Mouse (Mus musculus): ENCODE results near the gene 1110008P14Rik. TPM values are rescaled to one million over a fixed set of nuclear protein-coding genes. Genes with fewer than 3 reads are reported as not detected.

Gene 1110008P14Rik
- polyA plus RNA-seq, 1 experiment from 2014 or later = 44.4 TPM

GRCm38 (mm10) chr2:32423481-32424331, 42.0 kb upstream of the 1110008P14Rik start:
- Histone ChIP-seq H3K4me2 (ENCODE audit: low read depth, severe bottlenecking) (peak overlapping the region; percentile 56), H3K27me3 (ENCODE audit: control insufficient read depth, insufficient read depth, low read length) (no peaks in the 10 kb centered on the region), H3K9me3 (ENCODE audit: control insufficient read depth, low read length) (no peaks in the 10 kb centered on the region), H3K4me1 (ENCODE audit: control insufficient read depth, insufficient read depth, low read length) (peaks cover 26% of the 10 kb centered on the region), H3K9ac (ENCODE audit: low read length) (no peak overlapping the region), H3K4me3 (ENCODE audit: low read depth, low read length) (peak overlapping the region; percentile 29), H3K27ac (replicated peaks; ENCODE audit: low read depth, low read length) (peak overlapping the region; percentile 72), H3K36me3 (ENCODE audit: control insufficient read depth, insufficient read depth, low read length) (peaks cover 3% of the 10 kb centered on the region; the same call in 1 of the 2 replicates)
- DNase-seq (ENCODE audit: low spot score) (peak; percentile 80), ATAC-seq (ENCODE audit: insufficient number of reproducible peaks, low FRiP score, low TSS enrichment, low read depth) (peak; percentile 85)
- 3% methylated on average over 14 of the region's 14 CpGs for WGBS

DNA sequence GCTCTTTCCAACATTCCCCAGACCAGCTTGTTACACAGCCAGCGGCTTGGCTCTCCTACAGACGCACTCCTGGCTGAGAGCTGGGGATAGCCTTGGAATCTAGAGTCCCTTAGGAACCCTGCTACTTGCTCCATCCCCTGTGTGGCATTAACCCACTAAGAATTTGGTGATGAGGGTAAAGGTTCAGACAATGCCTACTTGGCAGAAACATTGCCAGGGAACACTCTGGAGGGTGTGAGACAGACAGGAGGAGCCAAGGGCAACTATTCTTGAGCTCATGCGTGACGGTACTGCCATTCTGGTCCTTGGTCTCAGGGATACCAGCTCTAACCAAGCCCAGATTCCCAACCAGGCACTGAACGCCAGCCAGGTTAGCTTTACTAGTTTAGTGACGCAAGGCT, 40.1 kb upstream of the 1110008P14Rik start:
- Histone ChIP-seq H3K4me2 (ENCODE audit: low read depth, severe bottlenecking) (no peak overlapping the region), H3K4me3 (ENCODE audit: low read depth, low read length) (no peak overlapping the region), H3K9me3 (ENCODE audit: control insufficient read depth, low read length) (no peaks in the 10 kb centered on the region), H3K27me3 (ENCODE audit: control insufficient read depth, insufficient read depth, low read length) (no peaks in the 10 kb centered on the region), H3K36me3 (ENCODE audit: control insufficient read depth, insufficient read depth, low read length) (peaks cover 8% of the 10 kb centered on the region; the same call in 1 of the 2 replicates), H3K27ac (replicated peaks; ENCODE audit: low read depth, low read length) (no peak overlapping the region), H3K9ac (ENCODE audit: low read length) (no peak overlapping the region), H3K4me1 (ENCODE audit: control insufficient read depth, insufficient read depth, low read length) (peaks cover 20% of the 10 kb centered on the region)
- ATAC-seq (ENCODE audit: insufficient number of reproducible peaks, low FRiP score, low TSS enrichment, low read depth) = no peak
- WGBS = 92% methylated on average over 6 of the region's 6 CpGs
- no peak for DNase-seq (ENCODE audit: low spot score)

- ATAC-seq (ENCODE audit: insufficient number of reproducible peaks, low FRiP score, low TSS enrichment, low read depth) (no peak), DNase-seq (ENCODE audit: low spot score) (no peak)
Measured at GRCm38 (mm10) chr2:32420647-32421046, 38.9 kb upstream of the 1110008P14Rik start.

DNA sequence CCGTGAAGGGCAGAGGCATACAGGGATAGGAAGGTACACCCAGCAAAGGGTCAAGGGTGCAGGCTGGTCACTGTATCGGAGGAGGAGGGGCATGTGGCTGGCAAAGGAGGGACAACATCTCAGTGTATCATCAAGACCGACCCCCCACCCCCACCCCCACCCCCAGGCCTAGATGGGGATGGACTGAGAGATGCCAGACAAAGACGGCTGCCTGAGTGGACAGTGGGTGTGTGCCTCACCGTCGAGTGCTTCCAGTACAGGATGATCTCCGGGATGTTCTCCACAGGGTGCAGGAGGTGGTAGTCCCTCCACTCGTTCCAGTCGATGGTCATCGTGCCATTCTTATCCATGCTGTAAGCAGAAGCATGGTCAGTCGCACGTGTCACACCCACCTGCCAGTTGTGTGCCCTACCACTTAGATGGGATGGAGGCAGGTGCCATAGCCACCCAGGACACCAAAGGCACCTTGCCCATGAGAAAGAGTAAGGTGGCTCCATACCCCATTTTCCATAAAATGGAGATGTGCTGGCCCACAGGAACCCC, 38.4 kb upstream of the 1110008P14Rik start:
- no peaks in the 10 kb centered on the region for H3K9me3 ChIP-seq (ENCODE audit: control insufficient read depth, low read length)
- H3K4me3 ChIP-seq (ENCODE audit: low read depth, low read length) = no peak overlapping the region
- no peak for ATAC-seq (ENCODE audit: insufficient number of reproducible peaks, low FRiP score, low TSS enrichment, low read depth)
- 85% methylated on average over 12 of the region's 12 CpGs for WGBS
- no peak overlapping the region for H3K4me2 ChIP-seq (ENCODE audit: low read depth, severe bottlenecking)
- no peak overlapping the region for H3K9ac ChIP-seq (ENCODE audit: low read length)
- H3K27me3 ChIP-seq (ENCODE audit: control insufficient read depth, insufficient read depth, low read length) = no peaks in the 10 kb centered on the region
- no peak for DNase-seq (ENCODE audit: low spot score)
- no peak overlapping the region for H3K27ac ChIP-seq (replicated peaks; ENCODE audit: low read depth, low read length)
- peaks cover 24% of the 10 kb centered on the region; the same call in 1 of the 2 replicates for H3K36me3 ChIP-seq (ENCODE audit: control insufficient read depth, insufficient read depth, low read length)
- peaks cover 20% of the 10 kb centered on the region for H3K4me1 ChIP-seq (ENCODE audit: control insufficient read depth, insufficient read depth, low read length)

More at GRCm38 (mm10) chr2:32420647-32421046, 38.9 kb upstream of the 1110008P14Rik start:
- WGBS = 87% methylated on average over 6 of the region's 6 CpGs
- Histone ChIP-seq H3K27ac (replicated peaks; ENCODE audit: low read depth, low read length) (no peak overlapping the region), H3K36me3 (ENCODE audit: control insufficient read depth, insufficient read depth, low read length) (peaks cover 19% of the 10 kb centered on the region; the same call in 1 of the 2 replicates), H3K4me3 (ENCODE audit: low read depth, low read length) (no peak overlapping the region), H3K9ac (ENCODE audit: low read length) (no peak overlapping the region), H3K27me3 (ENCODE audit: control insufficient read depth, insufficient read depth, low read length) (no peaks in the 10 kb centered on the region), H3K9me3 (ENCODE audit: control insufficient read depth, low read length) (no peaks in the 10 kb centered on the region), H3K4me2 (ENCODE audit: low read depth, severe bottlenecking) (no peak overlapping the region), H3K4me1 (ENCODE audit: control insufficient read depth, insufficient read depth, low read length) (peaks cover 20% of the 10 kb centered on the region)

DNA sequence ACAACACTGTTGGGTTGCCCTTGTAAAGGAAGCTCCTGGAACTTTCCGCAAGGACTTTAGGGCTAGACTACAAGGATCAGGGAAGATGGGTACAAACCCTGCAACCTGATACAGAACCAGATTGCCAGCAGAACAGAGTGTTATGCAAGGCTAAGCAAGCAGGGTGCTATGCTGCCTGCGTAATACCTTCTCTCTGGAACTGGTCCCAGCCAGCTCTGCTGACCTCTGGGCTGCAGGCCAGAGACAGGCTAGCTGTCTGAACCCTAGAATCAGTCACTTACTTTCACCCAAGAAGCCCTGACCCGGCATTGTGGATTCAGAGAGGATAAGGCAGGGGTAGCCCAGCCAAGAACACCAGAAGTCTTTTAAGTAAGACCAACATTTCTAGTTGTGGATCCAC, 37.6 kb upstream of the 1110008P14Rik start:
- Histone ChIP-seq H3K4me1 (ENCODE audit: control insufficient read depth, insufficient read depth, low read length) (peaks cover 15% of the 10 kb centered on the region), H3K4me3 (ENCODE audit: low read depth, low read length) (no peak overlapping the region), H3K36me3 (ENCODE audit: control insufficient read depth, insufficient read depth, low read length) (peaks cover 25% of the 10 kb centered on the region; the same call in 1 of the 2 replicates), H3K9me3 (ENCODE audit: control insufficient read depth, low read length) (no peaks in the 10 kb centered on the region), H3K9ac (ENCODE audit: low read length) (no peak overlapping the region), H3K27ac (replicated peaks; ENCODE audit: low read depth, low read length) (no peak overlapping the region), H3K4me2 (ENCODE audit: low read depth, severe bottlenecking) (no peak overlapping the region), H3K27me3 (ENCODE audit: control insufficient read depth, insufficient read depth, low read length) (no peaks in the 10 kb centered on the region)
- DNase-seq (ENCODE audit: low spot score) = no peak
- 92% methylated on average over 3 of the region's 3 CpGs for WGBS
- no peak for ATAC-seq (ENCODE audit: insufficient number of reproducible peaks, low FRiP score, low TSS enrichment, low read depth)

- ATAC-seq (ENCODE audit: insufficient number of reproducible peaks, low FRiP score, low TSS enrichment, low read depth) (no peak), DNase-seq (ENCODE audit: low spot score) (no peak)
- no peaks in the 10 kb centered on the region for H3K9me3 ChIP-seq (ENCODE audit: control insufficient read depth, low read length)
- H3K27ac ChIP-seq (replicated peaks; ENCODE audit: low read depth, low read length) = no peak overlapping the region
- no peaks in the 10 kb centered on the region for H3K27me3 ChIP-seq (ENCODE audit: control insufficient read depth, insufficient read depth, low read length)
- peaks cover 9% of the 10 kb centered on the region for H3K4me1 ChIP-seq (ENCODE audit: control insufficient read depth, insufficient read depth, low read length)
- H3K36me3 ChIP-seq (ENCODE audit: control insufficient read depth, insufficient read depth, low read length) = peaks cover 25% of the 10 kb centered on the region; the same call in 1 of the 2 replicates
- 80% methylated on average over 12 of the region's 12 CpGs for WGBS
- H3K4me3 ChIP-seq (ENCODE audit: low read depth, low read length) = no peak overlapping the region
- H3K4me2 ChIP-seq (ENCODE audit: low read depth, severe bottlenecking) = no peak overlapping the region
- H3K9ac ChIP-seq (ENCODE audit: low read length) = no peak overlapping the region
Measured at GRCm38 (mm10) chr2:32418430-32419151, 36.9 kb upstream of the 1110008P14Rik start.

GRCm38 (mm10) chr2:32417486-32417885, 35.7 kb upstream of the 1110008P14Rik start:
- no peaks in the 10 kb centered on the region for H3K9me3 ChIP-seq (ENCODE audit: control insufficient read depth, low read length)
- peaks cover 25% of the 10 kb centered on the region; the same call in 1 of the 2 replicates for H3K36me3 ChIP-seq (ENCODE audit: control insufficient read depth, insufficient read depth, low read length)
- 89% methylated on average over 8 of the region's 8 CpGs for WGBS
- H3K9ac ChIP-seq (ENCODE audit: low read length) = no peak overlapping the region
- DNase-seq (ENCODE audit: low spot score) (no peak), ATAC-seq (ENCODE audit: insufficient number of reproducible peaks, low FRiP score, low TSS enrichment, low read depth) (no peak)
- no peaks in the 10 kb centered on the region for H3K27me3 ChIP-seq (ENCODE audit: control insufficient read depth, insufficient read depth, low read length)
- H3K4me2 ChIP-seq (ENCODE audit: low read depth, severe bottlenecking) = no peak overlapping the region
- no peak overlapping the region for H3K27ac ChIP-seq (replicated peaks; ENCODE audit: low read depth, low read length)
- H3K4me3 ChIP-seq (ENCODE audit: low read depth, low read length) = no peak overlapping the region
- no peaks in the 10 kb centered on the region for H3K4me1 ChIP-seq (ENCODE audit: control insufficient read depth, insufficient read depth, low read length)

DNA sequence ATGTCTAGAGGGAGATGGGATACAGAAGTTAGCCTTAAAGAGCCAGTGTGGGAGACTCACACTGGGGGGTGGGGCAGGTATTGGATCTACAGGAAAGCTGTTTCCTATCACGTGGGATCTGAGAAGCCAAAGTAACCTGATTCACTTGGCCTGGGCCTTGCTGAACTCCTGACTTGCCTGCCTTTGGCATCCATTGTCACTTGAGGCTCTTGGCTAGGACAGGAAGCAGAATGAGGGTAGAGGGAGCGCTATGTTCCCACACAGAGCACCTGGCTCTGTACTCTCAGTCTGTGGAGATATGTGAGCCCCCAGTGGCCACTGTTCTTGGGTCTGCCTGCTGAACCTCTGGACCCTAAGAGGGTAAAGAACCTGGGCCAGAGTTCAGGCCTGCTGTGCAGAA, 34.8 kb upstream of the 1110008P14Rik start:
- H3K4me2 ChIP-seq (ENCODE audit: low read depth, severe bottlenecking) = no peak overlapping the region
- no peak for DNase-seq (ENCODE audit: low spot score)
- H3K4me1 ChIP-seq (ENCODE audit: control insufficient read depth, insufficient read depth, low read length) = no peaks in the 10 kb centered on the region
- H3K36me3 ChIP-seq (ENCODE audit: control insufficient read depth, insufficient read depth, low read length) = peaks cover 25% of the 10 kb centered on the region; the same call in 1 of the 2 replicates
- H3K9me3 ChIP-seq (ENCODE audit: control insufficient read depth, low read length) = no peaks in the 10 kb centered on the region
- H3K4me3 ChIP-seq (ENCODE audit: low read depth, low read length) = no peak overlapping the region
- WGBS = 81% methylated on average over 2 of the region's 2 CpGs
- no peaks in the 10 kb centered on the region for H3K27me3 ChIP-seq (ENCODE audit: control insufficient read depth, insufficient read depth, low read length)
- H3K27ac ChIP-seq (replicated peaks; ENCODE audit: low read depth, low read length) = no peak overlapping the region
- no peak overlapping the region for H3K9ac ChIP-seq (ENCODE audit: low read length)
- ATAC-seq (ENCODE audit: insufficient number of reproducible peaks, low FRiP score, low TSS enrichment, low read depth) = no peak

Data from limb, embryonic 11.5 days (tissue).